Mouse (Mus musculus): Measurements from ENCODE around the gene Cdca3. TPM values are rescaled to one million over a fixed set of nuclear protein-coding genes. Genes with fewer than 3 reads are reported as not detected.

Gene Cdca3
- polyA plus RNA-seq, 1 experiment from 2014 or later, result 166 TPM

Other genes starting within 250 kb of the Cdca3 start
- not detected in 2 replicates for gene C1s2, start 193.5 kb upstream of the Cdca3 start, polyA plus RNA-seq (2016; fragmentation: Nextera tagmentation; extraction: Ambion mirVana)
- gene Lpcat3, start 166.5 kb upstream of the Cdca3 start, polyA plus RNA-seq (2016; fragmentation: Nextera tagmentation; extraction: Ambion mirVana), result 46.0 and 49.1 TPM in 2 replicates
- gene Emg1, start 117.4 kb upstream of the Cdca3 start, polyA plus RNA-seq (2016; fragmentation: Nextera tagmentation; extraction: Ambion mirVana), result 192 and 199 TPM in 2 replicates
- gene Phb2, start 117.2 kb upstream of the Cdca3 start, polyA plus RNA-seq (2016; fragmentation: Nextera tagmentation; extraction: Ambion mirVana), result 359 and 370 TPM in 2 replicates
- gene Ptpn6, start 90.8 kb upstream of the Cdca3 start, polyA plus RNA-seq (2016; fragmentation: Nextera tagmentation; extraction: Ambion mirVana), result 6.7 TPM in 2 replicates
- gene Grcc10, start 88.2 kb upstream of the Cdca3 start, polyA plus RNA-seq (2016; fragmentation: Nextera tagmentation; extraction: Ambion mirVana), result 498 and 530 TPM in 2 replicates
- not detected in 2 replicates for gene Gm45234, start 73.5 kb upstream of the Cdca3 start, polyA plus RNA-seq (2016; fragmentation: Nextera tagmentation; extraction: Ambion mirVana)
- 20.1 and 20.5 TPM in 2 replicates for gene Atn1, start 73.0 kb upstream of the Cdca3 start, polyA plus RNA-seq (2016; fragmentation: Nextera tagmentation; extraction: Ambion mirVana)
- 9.7 and 10.2 TPM in 2 replicates for gene Eno2, start 59.9 kb upstream of the Cdca3 start, polyA plus RNA-seq (2016; fragmentation: Nextera tagmentation; extraction: Ambion mirVana)
- 0.59 and 1.0 TPM in 2 replicates for gene Lrrc23, start 49.8 kb upstream of the Cdca3 start, polyA plus RNA-seq (2016; fragmentation: Nextera tagmentation; extraction: Ambion mirVana)
- 7.8 and 10.5 TPM in 2 replicates for gene Spsb2, start 20.9 kb upstream of the Cdca3 start, polyA plus RNA-seq (2016; fragmentation: Nextera tagmentation; extraction: Ambion mirVana)
- gene Tpi1, start 15.3 kb upstream of the Cdca3 start, polyA plus RNA-seq (2016; fragmentation: Nextera tagmentation; extraction: Ambion mirVana), result 615 and 621 TPM in 2 replicates
- gene Usp5, start 63 bp upstream of the Cdca3 start, polyA plus RNA-seq (2016; fragmentation: Nextera tagmentation; extraction: Ambion mirVana), result 191 and 197 TPM in 2 replicates
- 0.58 and 1.0 TPM in 2 replicates for gene Gnb3, start 10.7 kb downstream of the Cdca3 start, polyA plus RNA-seq (2016; fragmentation: Nextera tagmentation; extraction: Ambion mirVana)
- gene P3h3, start 28.2 kb downstream of the Cdca3 start, polyA plus RNA-seq (2016; fragmentation: Nextera tagmentation; extraction: Ambion mirVana), result 61.7 and 68.9 TPM in 2 replicates
- 3.4 and 3.6 TPM in 2 replicates for gene Gpr162, start 34.4 kb downstream of the Cdca3 start, polyA plus RNA-seq (2016; fragmentation: Nextera tagmentation; extraction: Ambion mirVana)
- gene Cd4, start 58.7 kb downstream of the Cdca3 start, polyA plus RNA-seq (2016; fragmentation: Nextera tagmentation; extraction: Ambion mirVana), result 0.09 and 0.39 TPM in 2 replicates
- 3.1 and 4.1 TPM in 2 replicates for gene Lag3, start 82.2 kb downstream of the Cdca3 start, polyA plus RNA-seq (2016; fragmentation: Nextera tagmentation; extraction: Ambion mirVana)
- 390 and 395 TPM in 2 replicates for gene Ptms, start 90.6 kb downstream of the Cdca3 start, polyA plus RNA-seq (2016; fragmentation: Nextera tagmentation; extraction: Ambion mirVana)
- gene Mlf2, start 101.8 kb downstream of the Cdca3 start, polyA plus RNA-seq (2016; fragmentation: Nextera tagmentation; extraction: Ambion mirVana), result 419 and 427 TPM in 2 replicates
- gene Cops7a, start 136.0 kb downstream of the Cdca3 start, polyA plus RNA-seq (2016; fragmentation: Nextera tagmentation; extraction: Ambion mirVana), result 119 and 121 TPM in 2 replicates
- gene Pianp, start 167.1 kb downstream of the Cdca3 start, polyA plus RNA-seq (2016; fragmentation: Nextera tagmentation; extraction: Ambion mirVana), result 5.5 and 6.2 TPM in 2 replicates
- gene Zfp384, start 179.6 kb downstream of the Cdca3 start, polyA plus RNA-seq (2016; fragmentation: Nextera tagmentation; extraction: Ambion mirVana), result 22.3 and 24.4 TPM in 2 replicates
- gene Ing4, start 210.2 kb downstream of the Cdca3 start, polyA plus RNA-seq (2016; fragmentation: Nextera tagmentation; extraction: Ambion mirVana), result 165 and 176 TPM in 2 replicates
- 17.6 and 21.0 TPM in 2 replicates for gene Acrbp, start 220.1 kb downstream of the Cdca3 start, polyA plus RNA-seq (2016; fragmentation: Nextera tagmentation; extraction: Ambion mirVana)
- gene Lpar5, start 238.4 kb downstream of the Cdca3 start, polyA plus RNA-seq (2016; fragmentation: Nextera tagmentation; extraction: Ambion mirVana), result 0.53 and 0.61 TPM in 2 replicates

Data from embryonic facial prominence, embryonic 12.5 days (tissue).